Mouse (Mus musculus) bone marrow, adult 2 months (tissue): ENCODE measurements around the gene Arid1b.

Experiments
- CTCF ChIP-seq: fragments of 200-500 bp; IDR thresholded peaks from 2 replicates; pipeline ENCODE4 v1.5.1; 2011; ENCODE audit warnings: low read length, control low read depth; ENCODE audit not compliant: control insufficient read depth, insufficient read depth
- POLR2A ChIP-seq: fragments of 200-500 bp; IDR thresholded peaks from 2 replicates; pipeline ENCODE4 v1.6.1; 2011; ENCODE audit warnings: low read depth, mild to moderate bottlenecking, control low read depth, low read length, borderline replicate concordance; ENCODE audit not compliant: control insufficient read depth

DNA sequence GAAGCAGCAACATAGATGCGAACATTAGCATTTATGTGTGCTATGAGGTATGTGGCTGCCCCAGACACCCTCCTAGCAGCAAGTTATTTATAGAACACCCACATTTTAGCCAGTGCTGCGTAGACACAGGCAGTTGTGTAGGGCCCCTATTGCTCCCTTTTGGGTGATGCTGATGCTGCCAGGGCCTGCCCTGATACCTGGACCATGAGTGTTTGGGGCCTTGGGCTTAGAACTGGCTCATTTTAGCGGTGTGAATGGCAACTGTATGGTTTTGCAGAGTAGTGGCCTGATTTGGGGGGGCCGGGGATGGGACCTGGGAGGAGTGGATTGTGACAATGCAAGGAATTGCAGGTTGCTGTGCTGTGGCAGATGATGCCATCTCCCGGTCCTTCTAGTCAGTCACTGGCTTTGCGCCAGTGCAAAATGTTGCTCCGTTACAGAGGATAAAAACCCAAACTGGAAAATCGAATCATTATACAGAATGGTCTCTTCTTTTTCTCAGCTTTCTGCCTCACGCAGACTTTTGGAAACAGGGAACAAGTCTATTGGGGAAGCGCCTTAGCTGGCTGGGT, 8.9 kb downstream of the Arid1b start:
- TF ChIP-seq CTCF (no peak), POLR2A (no peak)
